Mouse (Mus musculus): Measurements from ENCODE around the gene Adck1. TPM values are rescaled to one million over a fixed set of nuclear protein-coding genes. Genes with fewer than 3 reads are reported as not detected.

Gene Adck1
- polyA plus RNA-seq, 1 experiment, result 11.8 TPM

- TF ChIP-seq CTCF (IDR thresholded peaks at IDR 0.05; ENCODE audit: control insufficient read depth, insufficient read depth, insufficient replicate concordance, low read depth, low read length) (no peak), POLR2A (IDR thresholded peaks at IDR 0.05; ENCODE audit: control insufficient read depth, low read depth, low read length) (no peak)
- Histone ChIP-seq H3K27me3 (ENCODE audit: control insufficient read depth, insufficient read depth, low read length) (no peaks in the 10 kb centered on the region), H3K4me1 (ENCODE audit: control insufficient read depth, insufficient read depth, low read length) (no peaks in the 10 kb centered on the region; the same call in none of the 2 replicates), H3K4me3 (ENCODE audit: control insufficient read depth, low read depth, low read length) (no peak overlapping the region), H3K36me3 (ENCODE audit: control insufficient read depth, insufficient read depth, low read length) (no peaks in the 10 kb centered on the region), H3K27ac (ENCODE audit: control insufficient read depth, insufficient read depth, low read depth, low read length) (no peak overlapping the region)
Measured at GRCm38 (mm10) chr12:88476702-88477101, 116.3 kb downstream of the Adck1 start.

DNA sequence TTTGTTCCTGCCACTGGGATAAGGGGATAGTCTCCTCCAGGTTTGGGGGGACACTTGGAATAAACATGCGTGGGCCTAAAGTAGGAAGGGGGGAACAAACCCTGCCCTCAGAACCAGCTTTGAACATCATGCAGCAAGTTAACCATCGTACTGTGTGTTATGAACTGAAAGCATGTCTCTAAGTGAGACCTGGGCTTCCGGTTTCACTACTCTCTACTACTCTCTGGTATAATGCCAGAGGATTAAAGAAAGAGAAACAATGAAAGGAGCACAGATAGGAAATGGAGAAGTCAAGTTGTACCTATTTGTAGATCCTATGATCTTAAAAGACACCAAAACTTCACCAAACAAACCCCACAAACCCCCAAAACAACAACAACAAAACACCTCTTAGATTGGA lies 121.3 kb downstream of the Adck1 start:
- no peaks in the 10 kb centered on the region for H3K27me3 ChIP-seq (ENCODE audit: control insufficient read depth, insufficient read depth, low read length)
- no peak for TF ChIP-seq CTCF (IDR thresholded peaks at IDR 0.05; ENCODE audit: control insufficient read depth, insufficient read depth, insufficient replicate concordance, low read depth, low read length)
- H3K27ac ChIP-seq (ENCODE audit: control insufficient read depth, insufficient read depth, low read depth, low read length), result no peak overlapping the region
- no peak overlapping the region for H3K4me3 ChIP-seq (ENCODE audit: control insufficient read depth, low read depth, low read length)
- H3K4me1 ChIP-seq (ENCODE audit: control insufficient read depth, insufficient read depth, low read length), result no peaks in the 10 kb centered on the region
- H3K36me3 ChIP-seq (ENCODE audit: control insufficient read depth, insufficient read depth, low read length), result no peaks in the 10 kb centered on the region

DNA sequence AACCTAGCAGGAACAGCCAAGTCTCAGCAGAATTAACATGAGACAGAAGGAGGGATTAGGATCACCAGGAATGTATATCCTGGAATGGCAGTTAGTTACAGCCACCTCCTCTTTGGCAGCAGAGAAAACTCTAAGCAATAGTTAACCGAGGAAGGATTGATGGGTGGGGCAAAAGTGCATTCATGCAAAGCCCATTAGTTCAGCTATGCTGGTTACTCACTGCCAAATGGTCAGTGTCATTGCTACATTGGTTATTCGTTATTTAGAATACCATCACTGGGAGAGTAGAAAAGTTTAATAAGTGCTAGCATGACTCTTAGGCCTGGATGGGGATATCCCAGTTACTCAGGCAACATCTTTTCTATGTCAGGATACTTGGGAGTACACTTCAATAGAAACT lies 130.5 kb downstream of the Adck1 start:
- Histone ChIP-seq H3K4me3 (ENCODE audit: control insufficient read depth, low read depth, low read length) (no peak overlapping the region), H3K36me3 (ENCODE audit: control insufficient read depth, insufficient read depth, low read length) (no peaks in the 10 kb centered on the region), H3K4me1 (ENCODE audit: control insufficient read depth, insufficient read depth, low read length) (no peaks in the 10 kb centered on the region), H3K27ac (ENCODE audit: control insufficient read depth, insufficient read depth, low read depth, low read length) (no peak overlapping the region), H3K27me3 (ENCODE audit: control insufficient read depth, insufficient read depth, low read length) (no peaks in the 10 kb centered on the region)
- TF ChIP-seq POLR2A (IDR thresholded peaks at IDR 0.05; ENCODE audit: control insufficient read depth, low read depth, low read length) (no peak), CTCF (IDR thresholded peaks at IDR 0.05; ENCODE audit: control insufficient read depth, insufficient read depth, insufficient replicate concordance, low read depth, low read length) (no peak)

Other genes with a start within 250 kb of the Adck1 start
- gene Gm10436, start 178.4 kb upstream of the Adck1 start, polyA plus RNA-seq (2012; rRNA removed), result not detected in 2 replicates
- gene Gm8332, start 110.5 kb upstream of the Adck1 start, polyA plus RNA-seq (2012; rRNA removed), result not detected in 2 replicates
- not detected in 2 replicates for gene Gm5662, start 86.1 kb upstream of the Adck1 start, polyA plus RNA-seq (2012; rRNA removed)
- not detected in 2 replicates for gene Gm5039, start 36.5 kb upstream of the Adck1 start, polyA plus RNA-seq (2012; rRNA removed)